ENCODE assay signal across 9 mouse cellular contexts in the genomic region with DNA sequence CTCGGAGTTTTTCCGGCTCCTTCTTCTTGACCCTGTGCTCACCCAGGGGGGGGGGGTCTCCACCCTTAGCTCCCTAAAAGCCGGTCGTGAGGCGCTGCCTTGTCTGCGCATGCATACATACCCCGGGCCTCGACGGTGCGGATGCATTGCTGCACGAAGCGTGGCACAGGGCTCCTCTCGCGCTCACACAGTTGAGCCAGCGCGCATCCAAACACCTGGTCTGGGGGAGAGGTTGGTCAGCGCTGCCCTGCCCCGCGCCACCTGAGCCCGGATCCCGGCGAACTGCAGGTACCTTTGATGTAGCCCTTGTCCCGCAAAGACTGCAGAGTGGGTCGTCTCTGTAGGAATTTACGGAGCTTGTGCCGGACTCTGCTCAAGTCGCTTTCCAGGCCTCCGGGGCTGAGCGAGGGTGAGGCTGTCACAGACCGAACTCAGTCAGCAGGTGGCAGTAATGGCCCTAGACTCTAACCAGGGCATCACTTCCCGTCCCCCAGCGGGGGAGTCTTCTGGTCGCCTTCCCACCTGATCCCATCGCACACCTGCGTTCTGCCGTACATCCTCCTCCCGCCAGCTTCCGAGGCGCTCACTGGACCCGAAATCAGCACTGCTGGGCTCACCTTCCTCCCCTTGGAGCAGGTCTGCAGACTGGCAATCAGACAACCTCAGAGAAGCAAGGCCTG. TPM values are rescaled to one million over a fixed set of nuclear protein-coding genes. Genes with fewer than 3 reads are reported as not detected.
DNase-seq lines count a peak whose midpoint lies in the region; ATAC-seq and TF ChIP-seq lines count a peak whose summit lies in the region.
"Had no signal": no experiment of that assay in that cellular context is flagged by ENCODE, and none has a peak within 500 bp of the region (broad histone marks: within the 10 kb centered on the region; RNA-seq: fewer than 3 reads in every experiment).

No protein-coding gene starts in this region.

- TF ChIP-seq POLR2A in liver, adult 2 months (IDR thresholded peaks at IDR 0.05; ENCODE audit: extremely low read depth, insufficient read depth, low read length) = no peak

- H3K9me3 ChIP-seq in forebrain, embryonic 12.5 days = no peaks in the 10 kb centered on the region
- H3K9me3 ChIP-seq in hindbrain, postnatal 0 days (ENCODE audit: low read length) = no peaks in the 10 kb centered on the region

- H3K9ac ChIP-seq in forebrain, embryonic 12.5 days = no peak overlapping the region
- H3K9ac ChIP-seq in hindbrain, postnatal 0 days (replicated peaks; ENCODE audit: low read length) = peak overlapping the region; percentile 18
- H3K9ac ChIP-seq in liver, adult 2 months (ENCODE audit: low read depth, low read length) = no peak overlapping the region

- peak; percentile 75 for TF ChIP-seq CTCF in layer of hippocampus, adult 2 months (conservative IDR thresholded peaks at IDR 0.05)
- peak; percentile 70 for TF ChIP-seq CTCF in hindbrain, postnatal 0 days (IDR thresholded peaks at IDR 0.05; ENCODE audit: low read depth)
- TF ChIP-seq CTCF in liver, adult 2 months (IDR thresholded peaks at IDR 0.05; ENCODE audit: low read depth, low read length) = peak; percentile 58

- 17% methylated on average over 40 of the region's 40 CpGs for WGBS in forebrain, embryonic 12.5 days
- 15% methylated on average over 40 of the region's 40 CpGs for WGBS in hindbrain, postnatal 0 days
- WGBS in liver, adult 2 months = 36% methylated on average over 40 of the region's 40 CpGs

- H3K4me3 ChIP-seq in layer of hippocampus, adult 2 months = peak overlapping the region; percentile 50
- peak overlapping the region; percentile 29 for H3K4me3 ChIP-seq in forebrain, embryonic 12.5 days (replicated peaks)
- peak overlapping the region; percentile 21 for H3K4me3 ChIP-seq in hindbrain, postnatal 0 days (ENCODE audit: low read length)
- no peak overlapping the region for H3K4me3 ChIP-seq in liver, adult 2 months (ENCODE audit: insufficient read depth, low read depth, low read length)

- peaks cover 10% of the 10 kb centered on the region for H3K4me1 ChIP-seq in forebrain, embryonic 12.5 days
- 0 out of 2 replicates have a peak, but pooled peaks cover 5% of the 10 kb centered on the region for H3K4me1 ChIP-seq in hindbrain, postnatal 0 days (ENCODE audit: insufficient read depth, low read length)
- H3K4me1 ChIP-seq in liver, adult 2 months (ENCODE audit: control insufficient read depth, insufficient read depth, low read length) = no peaks in the 10 kb centered on the region

- ATAC-seq in cerebellum, adult (ENCODE audit: insufficient number of reproducible peaks, low FRiP score, low TSS enrichment) = peak; percentile 37; the same call in 1 of the 2 replicates
- peak; percentile 41; the same call in 1 of the 2 replicates for ATAC-seq in forebrain, embryonic 12.5 days (ENCODE audit: low FRiP score)
- peak; percentile 60 for ATAC-seq in hindbrain, postnatal 0 days
- ATAC-seq: Patski had no signal

- peaks cover 50% of the 10 kb centered on the region for H3K27me3 ChIP-seq in forebrain, embryonic 12.5 days
- H3K27me3 ChIP-seq in hindbrain, postnatal 0 days (ENCODE audit: insufficient read depth, low read length) = no peaks in the 10 kb centered on the region
- H3K27me3 ChIP-seq in liver, adult 2 months (ENCODE audit: control insufficient read depth, insufficient read depth, low read length) = no peaks in the 10 kb centered on the region
- H3K27me3 ChIP-seq: Patski had no signal

- peak overlapping the region; percentile 83; the same call in 1 of the 2 replicates for H3K27ac ChIP-seq in layer of hippocampus, adult 2 months
- no peak overlapping the region for H3K27ac ChIP-seq in forebrain, embryonic 12.5 days
- H3K27ac ChIP-seq in hindbrain, postnatal 0 days = no peak overlapping the region; the same call in 1 of the 2 replicates
- no peak overlapping the region for H3K27ac ChIP-seq in liver, adult 2 months (replicated peaks; ENCODE audit: insufficient read depth, low read depth, low read length)

- DNase-seq in layer of hippocampus, adult 2 months (ENCODE audit: low spot score in 2 of 2) = peak in 1 of 2 experiments; percentile 50
- no peak for DNase-seq in layer of hippocampus, postnatal 14 days (ENCODE audit: low spot score in 2 of 2)
- peak; percentile 83 for DNase-seq in hindbrain, postnatal 0 days (ENCODE audit: low spot score)
- DNase-seq in liver, adult 2 months (ENCODE audit: extremely low read depth, low read depth, low spot score) = no peak
- peak; percentile 79 for DNase-seq in retina, embryonic 14.5 days (ENCODE audit: low spot score)
- DNase-seq in yolk sac, embryonic 10.5 days (ENCODE audit: low spot score) = no peak

- no peaks in the 10 kb centered on the region for H3K36me3 ChIP-seq in forebrain, embryonic 12.5 days (replicated peaks)
- H3K36me3 ChIP-seq in hindbrain, postnatal 0 days (ENCODE audit: insufficient read depth, low read length) = no peaks in the 10 kb centered on the region
- H3K36me3 ChIP-seq in liver, adult 2 months (ENCODE audit: control insufficient read depth, insufficient read depth, low read length) = no peaks in the 10 kb centered on the region

- H3K4me2 ChIP-seq in forebrain, embryonic 12.5 days = peak overlapping the region; percentile 50
- H3K4me2 ChIP-seq in hindbrain, postnatal 0 days (ENCODE audit: low read depth, low read length) = peak overlapping the region; percentile 50

- H3K79me2 ChIP-seq in liver, adult 2 months (ENCODE audit: control insufficient read depth, insufficient read depth, low read length) = no peaks in the 10 kb centered on the region

RNA-seq across cellular contexts. Expression of gene Arhgap27, which starts 29.6 kb away (rescaled TPM):
- 10 to 100 TPM; 11.8 to 14.0 TPM for total RNA-seq in layer of hippocampus, adult 2 months (2021)
- 10 to 100 TPM in 1 of 2 experiments, 1 to 10 TPM in 1; 9.8 to 10.1 TPM for total RNA-seq in layer of hippocampus, postnatal 14 days (2021)
- polyA plus RNA-seq in forebrain, embryonic 12.5 days (2016; fragmentation: Nextera tagmentation; extraction: Ambion mirVana) = 3.2 and 3.7 TPM in 2 replicates
- total RNA-seq in hindbrain, postnatal 0 days (2014; rRNA removed) = 7.7 and 12.2 TPM in 2 replicates
- polyA plus RNA-seq in hindbrain, postnatal 0 days (2015; fragmentation: Nextera tagmentation; extraction: Ambion mirVana) = 5.5 and 5.9 TPM in 2 replicates
- total RNA-seq in liver, adult 2 months (2014; rRNA removed) = 0.55 and 1.2 TPM in 2 replicates
- 1.6 and 3.0 TPM in 2 replicates for polyA plus RNA-seq in liver, adult 2 months (2012; rRNA removed)

Comparison
In these comparisons a context has a peak if more than half of its experiments do, and no peak if none do; other contexts are left out.
1. DNase-seq: peak in hindbrain, postnatal 0 days (single experiment) and retina, embryonic 14.5 days (single experiment); none in layer of hippocampus, postnatal 14 days (0 of 2), liver, adult 2 months (single experiment) and yolk sac, embryonic 10.5 days (single experiment).
2. Peak in every context shown above with its lines, with median percentiles within 50 percentile points of each other: CTCF ChIP-seq and ATAC-seq.